Mouse (Mus musculus) intestine, postnatal 0 days (tissue): ENCODE measurements at regions not wholly inside any gene's neighbourhood (a gene's known extent, or its start where the extent isn't known, plus 50 kb on each side); places are given as distances from the start of the nearest gene placed in this dataset.

Experiments
- ATAC-seq: fragments of 200-750 bp; cut with Nextera tagmentation; 2 replicates; pipeline ENCODE4 v1.8.0; 2017; ENCODE audit warnings: mild to moderate bottlenecking, moderate TSS enrichment, moderate library complexity
- H3K27ac ChIP-seq: fragments of 300-500 bp; sonication (generic); 2 replicates; pipeline ENCODE4 v1.5.1; 2014; ENCODE audit warnings: mild to moderate bottlenecking, low read depth, low read length, moderate library complexity
- H3K27me3 ChIP-seq: fragments of 300-500 bp; sonication (generic); replicated peaks from 2 replicates; pipeline ENCODE4 v1.6.1; 2014; ENCODE audit warnings: low read length, mixed read lengths; ENCODE audit not compliant: control insufficient read depth, insufficient read depth
- H3K36me3 ChIP-seq: fragments of 300-500 bp; sonication (generic); 2 replicates; pipeline ENCODE4 v1.6.1; 2014; ENCODE audit warnings: mild to moderate bottlenecking, moderate library complexity; ENCODE audit not compliant: control insufficient read depth, insufficient read depth
- H3K4me1 ChIP-seq: fragments of 300-500 bp; sonication (generic); replicated peaks from 2 replicates; pipeline ENCODE4 v1.6.1; 2014; ENCODE audit warnings: antibody characterized with exemption, low read length, mixed read lengths; ENCODE audit not compliant: control insufficient read depth, insufficient read depth
- H3K4me2 ChIP-seq: fragments of 300-500 bp; sonication (generic); replicated peaks from 2 replicates; pipeline ENCODE4 v1.6.1; 2014; ENCODE audit warnings: low read depth, mild to moderate bottlenecking, moderate library complexity
- H3K4me3 ChIP-seq: fragments of 300-500 bp; sonication (generic); 2 replicates; pipeline ENCODE4 v1.5.1; 2014; ENCODE audit warnings: low read depth, low read length
- H3K9ac ChIP-seq: fragments of 300-500 bp; sonication (generic); 2 replicates; pipeline ENCODE4 v1.6.1; 2014; ENCODE audit warnings: mild to moderate bottlenecking, low read depth, low read length
- H3K9me3 ChIP-seq: fragments of 300-500 bp; sonication (generic); 2 replicates; pipeline ENCODE4 v1.6.1; 2016; ENCODE audit warnings: mixed run types; ENCODE audit not compliant: control insufficient read depth
- CTCF ChIP-seq: sonication (generic); IDR thresholded peaks from 2 replicates; pipeline ENCODE4 v1.5.1; 2016; ENCODE audit warnings: low read depth, mild to moderate bottlenecking, control low read depth, antibody characterized with exemption, moderate library complexity
- WGBS: fragments of 180-500 bp; shearing (Covaris S2); extraction: QIAGEN DNeasy Blood & Tissue Kit; methylation state at CpG from one replicate; pipeline ENCODE4 v1.1.7; 2014; 5-methylcytosine and 5-hydroxymethylcytosine counted together

DNA sequence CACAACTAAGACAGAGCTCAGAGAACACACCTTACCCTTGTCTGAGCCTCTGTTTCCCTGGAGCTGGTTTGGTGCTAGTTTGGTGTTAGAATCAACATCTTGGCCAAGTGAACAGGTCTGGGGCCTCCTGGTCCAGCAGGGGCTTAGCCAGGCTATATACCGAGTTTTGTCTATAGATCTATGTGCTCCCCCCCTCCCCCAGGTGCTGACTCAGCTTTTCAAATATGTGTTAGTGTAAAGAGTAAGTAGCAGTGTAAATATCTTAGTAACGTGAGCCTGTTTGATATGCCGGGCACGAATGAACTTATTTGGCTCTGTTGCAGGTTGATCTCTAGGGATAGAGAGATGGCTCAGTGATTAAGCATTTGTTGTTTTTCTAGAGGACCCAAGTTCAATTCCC, 68.7 kb upstream of the Mrps6 start:
- Histone ChIP-seq H3K4me2 (no peak overlapping the region), H3K4me3 (no peak overlapping the region), H3K9me3 (no peaks in the 10 kb centered on the region), H3K36me3 (no peaks in the 10 kb centered on the region), H3K4me1 (no peaks in the 10 kb centered on the region), H3K27me3 (no peaks in the 10 kb centered on the region), H3K27ac (no peak overlapping the region), H3K9ac (no peak overlapping the region)
- no peak for ATAC-seq
- no peak for TF ChIP-seq CTCF
- WGBS = 72% methylated on average over 4 of the region's 4 CpGs

- Histone ChIP-seq H3K9ac (no peak overlapping the region), H3K36me3 (no peaks in the 10 kb centered on the region), H3K4me2 (0 out of 2 replicates have a peak overlapping the region, but pooled peaks have one; percentile 30), H3K9me3 (no peaks in the 10 kb centered on the region), H3K4me1 (no peaks in the 10 kb centered on the region), H3K4me3 (no peak overlapping the region), H3K27me3 (no peaks in the 10 kb centered on the region), H3K27ac (no peak overlapping the region)
- WGBS = 25% methylated on average over 13 of the region's 13 CpGs
- TF ChIP-seq CTCF = no peak
- 0 out of 2 replicates have a peak, but pooled peaks have one; percentile 38 for ATAC-seq
These were observed 62.4 kb upstream of the Mrps6 start for GRCm38 (mm10) chr16:91995459-91996190.

GRCm38 (mm10) chr16:92007351-92007750, 50.7 kb upstream of the Mrps6 start:
- 94% methylated on average over 5 of the region's 5 CpGs for WGBS
- Histone ChIP-seq H3K27ac (no peak overlapping the region), H3K4me2 (no peak overlapping the region), H3K4me1 (no peaks in the 10 kb centered on the region), H3K9me3 (no peaks in the 10 kb centered on the region), H3K4me3 (no peak overlapping the region), H3K27me3 (no peaks in the 10 kb centered on the region), H3K36me3 (no peaks in the 10 kb centered on the region), H3K9ac (no peak overlapping the region)
- ATAC-seq = no peak
- TF ChIP-seq CTCF = no peak
